Mouse (Mus musculus): ENCODE results near the gene As3mt. TPM values are rescaled to one million over a fixed set of nuclear protein-coding genes. Genes with fewer than 3 reads are reported as not detected.
A peak's percentile ranks its signal among the peaks of the same experiment; 100 is the strongest.

Gene As3mt
- polyA plus RNA-seq, 1 experiment from 2014 or later, result 32.2 TPM

GRCm38 (mm10) chr19:46705779-46706495, 1.3 kb upstream of the As3mt start:
- Histone ChIP-seq H3K4me1 (peaks cover 10% of the 10 kb centered on the region; the same call in 1 of the 2 replicates), H3K9ac (no peak overlapping the region), H3K27ac (no peak overlapping the region), H3K4me3 (no peak overlapping the region), H3K36me3 (peaks cover 2% of the 10 kb centered on the region; the same call in 1 of the 2 replicates), H3K9me3 (no peaks in the 10 kb centered on the region), H3K4me2 (replicated peaks) (no peak overlapping the region), H3K27me3 (replicated peaks) (no peaks in the 10 kb centered on the region)
- WGBS, result 67% methylated on average over 7 of the region's 7 CpGs
- no peak for ATAC-seq (ENCODE audit: low FRiP score, low read depth)

DNA sequence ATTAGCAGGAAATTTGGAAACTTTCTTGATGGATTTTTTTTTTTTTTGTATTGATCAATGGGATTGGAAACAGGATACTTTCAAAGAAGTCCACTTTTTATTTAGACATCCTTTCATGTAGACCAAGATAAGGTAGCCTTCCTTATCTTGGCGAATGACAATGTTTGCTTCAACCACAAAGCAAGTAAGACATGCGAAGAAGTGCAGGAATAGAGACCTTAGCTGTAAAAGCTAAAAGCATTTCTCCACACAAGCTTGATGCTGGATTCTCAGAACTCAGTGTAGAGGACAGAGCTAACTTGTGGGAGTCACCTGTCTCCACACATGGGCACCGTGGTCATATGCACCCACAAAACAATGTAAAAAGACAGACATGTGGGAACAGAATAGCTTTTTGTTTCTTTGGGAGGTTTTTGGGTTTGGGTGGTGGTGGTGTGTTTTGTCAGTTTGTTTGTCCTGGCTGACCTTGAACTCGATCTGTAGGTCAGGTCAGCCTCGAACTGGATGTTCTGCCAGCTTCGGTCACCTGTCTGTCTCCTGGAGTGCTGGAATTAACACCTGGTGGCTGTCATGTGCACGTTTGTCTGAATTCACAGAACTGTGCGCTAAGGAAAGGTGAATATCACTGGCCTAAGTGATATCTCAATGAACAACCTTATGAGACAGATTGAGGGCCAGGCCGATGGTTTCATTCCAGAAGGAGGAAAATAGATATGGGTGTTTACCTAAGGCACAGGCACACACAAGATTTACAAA, 540 bp upstream of the As3mt start:
- peak overlapping the region; percentile 72 for H3K4me2 ChIP-seq (replicated peaks)
- 81% methylated on average over 9 of the region's 9 CpGs for WGBS
- no peaks in the 10 kb centered on the region for H3K27me3 ChIP-seq (replicated peaks)
- H3K36me3 ChIP-seq, result no peaks in the 10 kb centered on the region
- no peaks in the 10 kb centered on the region for H3K9me3 ChIP-seq
- H3K27ac ChIP-seq, result no peak overlapping the region
- no peak for ATAC-seq (ENCODE audit: low FRiP score, low read depth)
- H3K4me1 ChIP-seq, result peaks cover 10% of the 10 kb centered on the region; the same call in 1 of the 2 replicates
- H3K4me3 ChIP-seq, result no peak overlapping the region
- H3K9ac ChIP-seq, result no peak overlapping the region

DNA sequence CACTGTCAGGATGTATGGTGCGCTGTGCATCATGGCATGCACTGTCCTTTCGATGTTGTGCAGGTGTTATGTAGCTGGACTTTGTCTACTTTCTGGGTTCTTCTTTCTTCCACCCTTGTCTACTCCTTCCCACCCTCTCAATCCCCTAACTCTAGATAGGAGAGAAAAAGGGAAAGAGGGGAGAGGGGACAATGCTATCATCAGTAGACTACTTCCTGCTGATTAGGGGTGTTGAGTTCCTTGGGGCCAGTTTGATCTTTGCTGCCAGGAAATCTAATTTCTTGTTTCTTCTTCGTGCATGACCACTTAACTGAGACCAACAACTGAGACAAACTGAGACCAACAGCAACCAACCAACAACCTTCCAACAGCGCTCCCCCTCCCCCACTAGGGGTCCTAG, 3.4 kb downstream of the As3mt start:
- no peaks in the 10 kb centered on the region for H3K27me3 ChIP-seq (replicated peaks)
- no peaks in the 10 kb centered on the region for H3K36me3 ChIP-seq
- H3K4me2 ChIP-seq (replicated peaks), result no peak overlapping the region
- H3K27ac ChIP-seq, result no peak overlapping the region
- H3K4me3 ChIP-seq, result no peak overlapping the region
- no peak overlapping the region for H3K9ac ChIP-seq
- H3K9me3 ChIP-seq, result no peaks in the 10 kb centered on the region
- 88% methylated on average over 4 of the region's 4 CpGs for WGBS
- no peak for ATAC-seq (ENCODE audit: low FRiP score, low read depth)
- H3K4me1 ChIP-seq, result peaks cover 10% of the 10 kb centered on the region; the same call in 1 of the 2 replicates

DNA sequence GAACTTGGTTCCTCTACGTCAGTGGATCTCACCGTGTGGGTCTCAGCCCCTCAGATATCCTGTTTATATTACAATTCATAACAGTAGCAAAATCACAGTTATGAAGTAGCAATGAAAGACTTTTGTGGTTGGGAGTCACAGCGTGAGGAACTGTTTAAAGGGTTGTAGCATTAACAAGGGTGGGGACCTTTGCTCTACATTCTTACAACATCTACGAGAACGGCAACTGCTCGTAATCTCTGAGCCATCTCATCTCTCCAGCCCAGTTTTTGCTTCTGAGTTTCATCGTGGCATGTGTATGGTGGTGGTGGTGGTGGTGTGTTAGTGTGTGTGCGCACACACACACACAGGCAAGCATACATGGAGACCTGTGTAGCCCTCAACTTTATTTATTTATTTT, 7.0 kb downstream of the As3mt start:
- Histone ChIP-seq H3K4me2 (replicated peaks) (no peak overlapping the region), H3K9ac (no peak overlapping the region), H3K4me1 (no peaks in the 10 kb centered on the region), H3K27ac (no peak overlapping the region), H3K9me3 (0 out of 2 replicates have a peak, but pooled peaks cover 7% of the 10 kb centered on the region), H3K4me3 (no peak overlapping the region), H3K36me3 (peaks cover 9% of the 10 kb centered on the region), H3K27me3 (replicated peaks) (no peaks in the 10 kb centered on the region)
- WGBS, result 91% methylated on average over 8 of the region's 8 CpGs
- no peak for ATAC-seq (ENCODE audit: low FRiP score, low read depth)

GRCm38 (mm10) chr19:46715016-46715415, 7.8 kb downstream of the As3mt start:
- Histone ChIP-seq H3K36me3 (peaks cover 9% of the 10 kb centered on the region), H3K27me3 (replicated peaks) (no peaks in the 10 kb centered on the region), H3K27ac (no peak overlapping the region), H3K4me3 (no peak overlapping the region), H3K4me1 (no peaks in the 10 kb centered on the region), H3K9me3 (0 out of 2 replicates have a peak, but pooled peaks cover 7% of the 10 kb centered on the region), H3K9ac (no peak overlapping the region), H3K4me2 (replicated peaks) (no peak overlapping the region)
- 90% methylated on average over 8 of the region's 8 CpGs for WGBS
- ATAC-seq (ENCODE audit: low FRiP score, low read depth), result no peak

GRCm38 (mm10) chr19:46718150-46718549, 10.9 kb downstream of the As3mt start:
- peaks cover 9% of the 10 kb centered on the region for H3K36me3 ChIP-seq
- H3K4me1 ChIP-seq, result no peaks in the 10 kb centered on the region
- H3K27me3 ChIP-seq (replicated peaks), result no peaks in the 10 kb centered on the region
- ATAC-seq (ENCODE audit: low FRiP score, low read depth), result no peak
- H3K9me3 ChIP-seq, result 0 out of 2 replicates have a peak, but pooled peaks cover 7% of the 10 kb centered on the region
- no peak overlapping the region for H3K9ac ChIP-seq
- no peak overlapping the region for H3K4me3 ChIP-seq
- H3K27ac ChIP-seq, result no peak overlapping the region
- WGBS, result 90% methylated on average over 4 of the region's 4 CpGs
- H3K4me2 ChIP-seq (replicated peaks), result no peak overlapping the region

GRCm38 (mm10) chr19:46724411-46724810, 17.2 kb downstream of the As3mt start:
- Histone ChIP-seq H3K4me1 (peaks cover 3% of the 10 kb centered on the region), H3K9ac (no peak overlapping the region), H3K27ac (no peak overlapping the region), H3K27me3 (replicated peaks) (no peaks in the 10 kb centered on the region), H3K4me3 (no peak overlapping the region), H3K36me3 (no peaks in the 10 kb centered on the region; the same call in 1 of the 2 replicates), H3K4me2 (replicated peaks) (no peak overlapping the region), H3K9me3 (no peaks in the 10 kb centered on the region)
- 71% methylated on average over 11 of the region's 11 CpGs for WGBS
- no peak for ATAC-seq (ENCODE audit: low FRiP score, low read depth)

GRCm38 (mm10) chr19:46726142-46726541, 18.9 kb downstream of the As3mt start:
- WGBS, result 95% methylated on average over 8 of the region's 8 CpGs
- Histone ChIP-seq H3K36me3 (no peaks in the 10 kb centered on the region; the same call in 1 of the 2 replicates), H3K9me3 (no peaks in the 10 kb centered on the region)

DNA sequence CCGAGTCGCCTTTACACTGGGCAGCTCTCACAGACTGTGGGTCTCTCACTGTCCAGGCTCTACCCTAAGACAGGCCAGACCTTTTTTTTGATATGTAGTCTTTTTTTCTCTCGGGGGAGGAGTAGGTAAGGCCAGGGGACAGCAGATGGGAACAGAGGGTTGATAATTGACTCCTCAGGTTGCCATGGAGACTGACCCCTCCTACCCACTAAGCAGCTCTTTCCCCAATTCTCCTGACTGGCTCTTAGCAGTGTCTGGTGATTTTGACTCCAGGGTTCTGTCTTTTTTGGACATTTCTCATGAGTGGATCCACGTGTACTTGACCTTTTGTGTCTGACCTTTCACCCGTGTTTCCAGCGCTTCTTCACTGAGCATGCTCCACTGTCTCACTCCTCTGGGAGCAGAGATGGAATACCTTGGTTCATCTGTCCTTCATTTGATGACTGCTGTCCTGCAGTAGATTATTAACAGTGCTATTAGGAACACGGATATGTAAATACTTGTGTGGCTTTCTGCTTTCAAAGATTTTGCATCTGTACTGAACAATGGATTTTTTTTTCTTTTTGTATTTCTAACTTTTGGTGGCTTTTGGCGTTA, 20.0 kb downstream of the As3mt start:
- peaks cover 3% of the 10 kb centered on the region for H3K4me1 ChIP-seq
- H3K27me3 ChIP-seq (replicated peaks), result no peaks in the 10 kb centered on the region
- no peak overlapping the region for H3K27ac ChIP-seq
- no peak overlapping the region for H3K9ac ChIP-seq
- no peak overlapping the region for H3K4me3 ChIP-seq
- H3K4me2 ChIP-seq (replicated peaks), result no peak overlapping the region
- H3K36me3 ChIP-seq, result no peaks in the 10 kb centered on the region
- peak; percentile 71 for ATAC-seq (ENCODE audit: low FRiP score, low read depth)
- 39% methylated on average over 8 of the region's 8 CpGs for WGBS
- H3K9me3 ChIP-seq, result no peaks in the 10 kb centered on the region

More at GRCm38 (mm10) chr19:46726142-46726541, 18.9 kb downstream of the As3mt start:
- Histone ChIP-seq H3K4me3 (no peak overlapping the region), H3K4me2 (replicated peaks) (no peak overlapping the region), H3K27me3 (replicated peaks) (no peaks in the 10 kb centered on the region), H3K27ac (no peak overlapping the region), H3K9ac (no peak overlapping the region), H3K4me1 (peaks cover 3% of the 10 kb centered on the region)
- ATAC-seq (ENCODE audit: low FRiP score, low read depth), result no peak

GRCm38 (mm10) chr19:46727945-46728540, 20.8 kb downstream of the As3mt start:
- no peak overlapping the region for H3K4me2 ChIP-seq (replicated peaks)
- H3K4me1 ChIP-seq, result peaks cover 3% of the 10 kb centered on the region
- no peaks in the 10 kb centered on the region for H3K36me3 ChIP-seq
- no peaks in the 10 kb centered on the region for H3K27me3 ChIP-seq (replicated peaks)
- H3K4me3 ChIP-seq, result no peak overlapping the region
- H3K9me3 ChIP-seq, result no peaks in the 10 kb centered on the region
- H3K27ac ChIP-seq, result no peak overlapping the region
- ATAC-seq (ENCODE audit: low FRiP score, low read depth), result no peak
- 71% methylated on average over 11 of the region's 11 CpGs for WGBS
- H3K9ac ChIP-seq, result no peak overlapping the region

DNA sequence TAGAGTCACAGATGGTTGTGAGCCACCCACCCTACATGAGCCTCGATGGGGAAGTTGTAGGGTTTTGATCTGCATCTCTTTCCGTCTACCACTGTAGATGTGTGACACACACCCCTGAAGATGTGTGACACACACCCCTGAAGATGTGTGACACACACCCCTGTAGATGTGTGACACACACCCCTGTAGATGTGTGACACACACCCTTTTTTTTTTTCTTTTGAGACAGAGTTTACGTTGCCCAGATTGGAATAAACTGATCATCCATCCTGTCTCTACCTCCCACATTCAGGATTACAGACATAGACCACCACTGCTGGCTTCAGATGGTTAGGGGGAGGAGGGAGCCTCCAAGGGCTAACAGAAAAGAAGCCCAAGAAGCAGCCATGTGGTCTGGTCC, 21.7 kb downstream of the As3mt start:
- WGBS, result 83% methylated on average over 3 of the region's 3 CpGs
- Histone ChIP-seq H3K9ac (no peak overlapping the region), H3K27me3 (replicated peaks) (no peaks in the 10 kb centered on the region), H3K4me1 (peaks cover 3% of the 10 kb centered on the region), H3K4me2 (replicated peaks) (no peak overlapping the region), H3K27ac (no peak overlapping the region), H3K9me3 (no peaks in the 10 kb centered on the region), H3K36me3 (0 out of 2 replicates have a peak, but pooled peaks cover 2% of the 10 kb centered on the region), H3K4me3 (no peak overlapping the region)
- ATAC-seq (ENCODE audit: low FRiP score, low read depth), result no peak

DNA sequence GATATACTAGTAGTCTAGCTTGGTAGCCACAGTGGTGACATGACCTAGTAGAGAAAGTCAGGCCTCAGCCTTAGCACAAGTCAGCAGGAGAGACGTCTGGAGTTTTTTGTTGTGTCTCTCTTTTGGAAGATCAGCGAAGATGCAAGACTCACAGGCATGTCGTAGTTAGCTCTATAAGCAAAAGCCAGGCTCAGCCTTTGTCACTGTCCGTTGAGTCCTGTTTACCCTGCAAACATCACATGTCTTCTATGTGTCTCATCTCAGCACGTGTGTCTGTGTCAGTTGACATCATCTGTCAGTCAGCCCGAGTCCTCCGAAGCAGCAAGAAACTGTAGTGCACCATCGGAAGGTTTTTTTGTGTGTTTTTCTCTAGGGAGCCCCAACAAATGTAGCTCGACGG, 24.1 kb downstream of the As3mt start:
- no peak overlapping the region for H3K4me2 ChIP-seq (replicated peaks)
- no peak for ATAC-seq (ENCODE audit: low FRiP score, low read depth)
- peaks cover 3% of the 10 kb centered on the region for H3K4me1 ChIP-seq
- no peaks in the 10 kb centered on the region for H3K27me3 ChIP-seq (replicated peaks)
- no peak overlapping the region for H3K4me3 ChIP-seq
- 0 out of 2 replicates have a peak, but pooled peaks cover 5% of the 10 kb centered on the region for H3K36me3 ChIP-seq
- H3K27ac ChIP-seq, result no peak overlapping the region
- H3K9ac ChIP-seq, result no peak overlapping the region
- WGBS, result 90% methylated on average over 10 of the region's 10 CpGs
- H3K9me3 ChIP-seq, result no peaks in the 10 kb centered on the region
